Mouse (Mus musculus): ENCODE measurements around the gene Nr5a2. TPM values are rescaled to one million over a fixed set of nuclear protein-coding genes. Genes with fewer than 3 reads are reported as not detected.

The Nr5a2 gene
- polyA plus RNA-seq, 1 experiment from 2014 or later, result 0.48 TPM

DNA sequence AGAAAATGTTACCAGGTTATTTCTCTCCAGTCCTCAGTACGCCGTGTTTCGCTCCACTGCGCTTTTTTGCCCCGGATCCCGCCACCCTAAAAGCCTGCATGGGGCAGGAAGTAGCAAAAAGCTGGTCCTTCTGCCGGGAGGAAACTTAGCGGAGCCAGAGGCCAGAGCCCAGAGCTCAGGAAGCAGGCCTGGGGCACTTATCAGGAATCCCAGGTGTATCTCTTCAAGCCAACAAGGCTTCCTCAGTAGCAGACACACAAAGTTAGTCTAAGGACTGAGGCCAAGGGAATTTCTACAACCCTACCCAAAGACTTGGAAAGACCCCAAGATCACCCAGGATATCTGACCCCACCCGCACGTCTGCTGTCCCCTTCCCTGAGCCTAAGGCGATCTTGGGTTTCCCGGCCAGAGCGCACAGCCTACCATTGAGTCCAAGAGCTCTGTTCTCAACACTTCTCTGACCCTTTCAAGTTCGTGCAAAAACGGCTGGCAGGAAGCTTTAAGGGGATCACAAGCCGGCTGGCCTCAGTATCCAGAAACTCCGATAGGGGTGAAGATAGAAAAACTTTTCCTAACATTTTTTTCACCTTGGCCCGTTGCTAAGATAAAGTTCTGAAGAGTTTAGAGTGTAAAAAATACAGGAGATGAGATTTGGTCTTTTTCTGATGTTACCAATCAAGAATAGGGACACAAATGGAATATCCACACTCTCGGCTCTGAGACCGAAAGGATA, 12.7 kb downstream of the Nr5a2 start:
- peak overlapping the region; percentile 88 for H3K4me2 ChIP-seq
- no peak for ATAC-seq
- no peak overlapping the region for H3K9ac ChIP-seq
- no peaks in the 10 kb centered on the region for H3K36me3 ChIP-seq (ENCODE audit: poor library complexity, severe bottlenecking)
- peak overlapping the region; percentile 47; the same call in 1 of the 2 replicates for H3K4me3 ChIP-seq
- H3K27ac ChIP-seq, result no peak overlapping the region
- 2% methylated on average over 20 of the region's 20 CpGs for WGBS
- peaks cover 38% of the 10 kb centered on the region for H3K4me1 ChIP-seq
- peaks cover 94% of the 10 kb centered on the region for H3K27me3 ChIP-seq
- peaks cover 5% of the 10 kb centered on the region; the same call in 1 of the 2 replicates for H3K9me3 ChIP-seq (replicated peaks)

DNA sequence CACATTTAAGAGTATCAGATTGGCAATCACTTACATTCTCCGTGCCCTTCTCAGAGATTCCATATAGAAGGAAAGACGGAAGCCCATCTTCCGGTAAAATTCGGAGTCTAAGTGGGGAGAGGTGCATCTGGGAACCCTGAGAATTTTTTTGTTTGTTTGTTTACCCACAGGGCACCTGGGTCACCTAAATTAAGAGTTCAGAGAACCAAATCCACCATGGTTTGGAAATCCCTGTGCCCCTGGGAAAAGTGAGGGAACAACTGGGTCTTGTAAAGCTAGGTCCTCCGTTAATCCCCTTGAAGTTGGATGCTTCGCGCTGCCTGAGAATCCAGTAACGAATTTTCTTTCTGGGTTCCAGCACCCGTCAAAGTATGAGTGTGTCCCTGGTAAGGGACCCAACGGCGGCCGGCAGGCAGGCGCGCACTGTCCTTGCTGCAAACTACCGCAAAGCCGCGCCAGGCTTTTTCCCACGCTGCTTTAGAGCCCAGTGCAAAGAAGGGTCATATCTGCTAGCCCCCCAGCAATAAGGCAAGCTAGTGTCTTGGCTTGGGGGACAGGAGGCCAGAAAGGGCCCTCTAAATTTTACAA, 13.3 kb downstream of the Nr5a2 start:
- Histone ChIP-seq H3K4me3 (0 out of 2 replicates have a peak overlapping the region, but pooled peaks have one; percentile 4), H3K9ac (no peak overlapping the region), H3K27ac (no peak overlapping the region), H3K4me1 (peaks cover 32% of the 10 kb centered on the region), H3K36me3 (ENCODE audit: poor library complexity, severe bottlenecking) (no peaks in the 10 kb centered on the region), H3K9me3 (replicated peaks) (peaks cover 5% of the 10 kb centered on the region; the same call in 1 of the 2 replicates), H3K27me3 (peaks cover 92% of the 10 kb centered on the region), H3K4me2 (peak overlapping the region; percentile 21; the same call in 1 of the 2 replicates)
- ATAC-seq, result no peak
- under 1% methylated on average over 18 of the region's 18 CpGs for WGBS

DNA sequence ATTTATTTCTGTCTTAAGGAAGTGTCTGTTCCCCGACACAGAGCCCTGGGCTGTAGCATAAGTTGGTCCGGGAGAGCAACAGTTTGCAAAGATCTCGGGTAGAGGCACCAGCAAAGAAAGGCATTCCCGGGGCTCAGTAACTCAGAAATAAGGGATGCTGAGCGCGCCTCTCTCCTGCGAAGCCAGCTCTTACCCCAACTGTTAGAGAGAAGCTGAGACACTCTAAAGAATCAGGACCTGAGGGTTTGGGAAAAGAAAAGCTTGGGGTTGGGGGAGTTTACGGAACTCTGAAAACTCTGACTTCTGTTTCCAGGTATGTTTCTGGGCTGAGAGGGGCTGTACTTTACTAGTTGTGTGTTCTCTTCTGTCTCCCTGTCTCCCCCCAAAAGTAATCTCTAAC, 13.8 kb downstream of the Nr5a2 start:
- Histone ChIP-seq H3K27me3 (peaks cover 90% of the 10 kb centered on the region), H3K9ac (no peak overlapping the region), H3K4me3 (no peak overlapping the region), H3K36me3 (ENCODE audit: poor library complexity, severe bottlenecking) (no peaks in the 10 kb centered on the region), H3K4me1 (peaks cover 32% of the 10 kb centered on the region), H3K4me2 (no peak overlapping the region), H3K9me3 (replicated peaks) (peaks cover 2% of the 10 kb centered on the region; the same call in 1 of the 2 replicates), H3K27ac (no peak overlapping the region)
- 2% methylated on average over 8 of the region's 8 CpGs for WGBS
- no peak for ATAC-seq

DNA sequence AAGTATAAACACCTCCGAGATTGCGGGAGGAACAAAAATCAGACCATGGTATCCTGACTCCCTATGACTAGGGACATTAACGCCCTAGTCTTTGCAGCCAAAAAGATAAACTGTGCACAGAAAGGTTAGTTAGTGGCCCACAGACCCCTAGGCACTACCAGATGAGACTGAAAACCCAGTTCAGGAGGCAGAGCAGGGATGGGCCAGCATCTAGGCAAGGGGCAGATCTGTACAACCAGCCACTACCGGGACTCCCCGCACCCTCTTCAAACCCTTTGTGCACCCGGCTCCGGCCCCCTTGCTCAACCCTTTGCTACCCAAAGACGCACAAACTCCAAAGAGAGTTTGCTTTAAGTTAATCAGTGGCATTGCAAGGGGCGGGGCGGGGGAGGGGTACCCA, 14.4 kb downstream of the Nr5a2 start:
- WGBS, result 1% methylated on average over 10 of the region's 10 CpGs
- no peaks in the 10 kb centered on the region for H3K9me3 ChIP-seq (replicated peaks)
- no peak overlapping the region for H3K27ac ChIP-seq
- no peaks in the 10 kb centered on the region for H3K36me3 ChIP-seq (ENCODE audit: poor library complexity, severe bottlenecking)
- no peak overlapping the region for H3K4me2 ChIP-seq
- H3K9ac ChIP-seq, result no peak overlapping the region
- peaks cover 32% of the 10 kb centered on the region for H3K4me1 ChIP-seq
- ATAC-seq, result no peak
- H3K4me3 ChIP-seq, result peak overlapping the region; percentile 6; the same call in 1 of the 2 replicates
- peaks cover 86% of the 10 kb centered on the region for H3K27me3 ChIP-seq

DNA sequence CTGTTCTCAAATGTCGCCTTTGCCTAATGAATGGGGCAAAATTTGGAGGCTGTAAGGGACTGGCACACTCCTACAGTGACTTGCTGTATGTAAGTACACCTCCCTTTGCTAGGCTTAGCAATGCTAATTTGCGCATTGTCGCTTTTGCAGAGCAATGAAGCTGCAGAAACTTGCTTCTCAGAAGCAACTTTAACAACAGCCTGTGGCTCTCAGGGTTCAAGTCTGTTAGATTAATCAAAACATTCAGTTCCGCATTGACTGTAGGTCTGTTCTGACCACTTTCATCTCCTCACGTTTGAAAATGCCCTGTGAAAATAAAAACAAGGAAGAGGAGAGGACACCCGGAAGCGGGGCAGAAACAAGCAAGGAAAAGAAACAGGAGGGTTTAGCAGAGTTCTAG, 14.8 kb downstream of the Nr5a2 start:
- under 1% methylated on average over 7 of the region's 7 CpGs for whole genome bisulfite sequencing
- no peak overlapping the region for H3K27ac ChIP-seq
- H3K4me2 ChIP-seq, result no peak overlapping the region
- peaks cover 32% of the 10 kb centered on the region for H3K4me1 ChIP-seq
- H3K27me3 ChIP-seq, result peaks cover 85% of the 10 kb centered on the region
- no peaks in the 10 kb centered on the region for H3K36me3 ChIP-seq (ENCODE audit: poor library complexity, severe bottlenecking)
- no peak overlapping the region for H3K4me3 ChIP-seq
- H3K9ac ChIP-seq, result no peak overlapping the region
- no peak for ATAC-seq
- no peaks in the 10 kb centered on the region for H3K9me3 ChIP-seq (replicated peaks)

DNA sequence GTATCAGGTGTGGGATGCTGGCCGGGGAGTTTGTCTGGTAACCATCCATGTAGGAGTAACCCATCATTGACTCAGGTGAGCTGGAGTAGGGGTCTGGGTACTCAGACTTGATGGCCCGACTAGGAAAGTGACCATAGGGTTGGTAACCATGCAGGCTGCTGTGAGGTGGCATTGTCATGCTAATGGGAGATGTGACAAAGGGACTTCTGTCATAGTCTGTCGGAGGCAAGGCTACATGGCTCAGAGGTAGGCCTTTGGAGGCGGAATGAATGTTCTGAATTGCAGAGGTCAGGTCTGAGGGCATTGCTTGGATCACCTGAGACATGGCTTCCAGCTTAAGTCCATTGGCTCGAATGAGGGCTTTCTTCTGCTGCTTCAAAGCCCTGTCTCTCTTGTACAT, 19.6 kb downstream of the Nr5a2 start:
- Histone ChIP-seq H3K9ac (no peak overlapping the region), H3K36me3 (ENCODE audit: poor library complexity, severe bottlenecking) (no peaks in the 10 kb centered on the region), H3K27me3 (peaks cover 43% of the 10 kb centered on the region), H3K9me3 (replicated peaks) (no peaks in the 10 kb centered on the region), H3K4me1 (no peaks in the 10 kb centered on the region), H3K27ac (no peak overlapping the region), H3K4me2 (no peak overlapping the region), H3K4me3 (no peak overlapping the region)
- WGBS, result 57% methylated on average over 5 of the region's 5 CpGs
- no peak for ATAC-seq

DNA sequence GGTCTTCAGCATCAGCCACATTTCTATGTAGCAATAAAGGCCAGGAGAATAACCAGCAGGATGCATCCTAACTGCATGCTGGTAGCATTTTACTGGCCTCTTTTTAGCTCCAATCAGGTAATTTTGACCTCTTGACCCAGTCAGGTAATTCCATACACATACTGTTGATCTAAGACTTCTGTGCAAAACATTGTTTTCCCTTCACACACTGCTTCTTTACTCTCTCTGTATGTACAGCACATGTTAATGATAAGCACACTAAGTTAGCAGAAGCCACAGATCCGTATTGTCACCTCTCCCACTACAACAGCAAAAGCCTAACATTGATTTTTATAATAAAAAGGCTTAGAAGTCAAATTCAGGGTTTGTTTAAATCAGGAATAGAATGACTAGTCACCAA, 21.0 kb downstream of the Nr5a2 start:
- Histone ChIP-seq H3K9me3 (replicated peaks) (no peaks in the 10 kb centered on the region), H3K4me1 (no peaks in the 10 kb centered on the region), H3K9ac (no peak overlapping the region), H3K36me3 (ENCODE audit: poor library complexity, severe bottlenecking) (no peaks in the 10 kb centered on the region), H3K4me2 (no peak overlapping the region), H3K27ac (no peak overlapping the region), H3K4me3 (no peak overlapping the region), H3K27me3 (peaks cover 32% of the 10 kb centered on the region)
- 61% methylated on average over 1 of the region's 1 CpGs for WGBS
- ATAC-seq, result no peak

DNA sequence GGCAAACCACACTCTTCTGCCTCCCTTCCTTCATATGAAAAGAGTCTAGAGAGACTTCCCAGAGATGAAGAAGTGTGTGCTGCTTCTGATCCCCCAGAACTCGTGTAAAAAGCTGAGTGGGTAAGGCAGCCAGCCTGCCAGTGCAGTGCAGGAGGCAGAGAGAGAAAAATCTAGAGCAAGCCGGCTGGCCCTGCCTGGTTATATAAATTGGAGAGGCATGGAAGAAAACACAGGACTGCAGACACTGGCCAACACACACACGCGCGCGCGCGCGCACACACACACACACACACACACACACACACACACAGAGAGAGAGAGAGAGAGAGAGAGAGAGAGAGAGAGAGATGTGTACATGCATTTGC, 24.3 kb downstream of the Nr5a2 start:
- Histone ChIP-seq H3K4me2 (no peak overlapping the region), H3K27ac (no peak overlapping the region), H3K27me3 (peaks cover 22% of the 10 kb centered on the region), H3K9ac (no peak overlapping the region), H3K4me3 (no peak overlapping the region), H3K36me3 (ENCODE audit: poor library complexity, severe bottlenecking) (no peaks in the 10 kb centered on the region), H3K9me3 (replicated peaks) (no peaks in the 10 kb centered on the region), H3K4me1 (no peaks in the 10 kb centered on the region)
- no peak for ATAC-seq
- WGBS, result 90% methylated on average over 9 of the region's 9 CpGs

DNA sequence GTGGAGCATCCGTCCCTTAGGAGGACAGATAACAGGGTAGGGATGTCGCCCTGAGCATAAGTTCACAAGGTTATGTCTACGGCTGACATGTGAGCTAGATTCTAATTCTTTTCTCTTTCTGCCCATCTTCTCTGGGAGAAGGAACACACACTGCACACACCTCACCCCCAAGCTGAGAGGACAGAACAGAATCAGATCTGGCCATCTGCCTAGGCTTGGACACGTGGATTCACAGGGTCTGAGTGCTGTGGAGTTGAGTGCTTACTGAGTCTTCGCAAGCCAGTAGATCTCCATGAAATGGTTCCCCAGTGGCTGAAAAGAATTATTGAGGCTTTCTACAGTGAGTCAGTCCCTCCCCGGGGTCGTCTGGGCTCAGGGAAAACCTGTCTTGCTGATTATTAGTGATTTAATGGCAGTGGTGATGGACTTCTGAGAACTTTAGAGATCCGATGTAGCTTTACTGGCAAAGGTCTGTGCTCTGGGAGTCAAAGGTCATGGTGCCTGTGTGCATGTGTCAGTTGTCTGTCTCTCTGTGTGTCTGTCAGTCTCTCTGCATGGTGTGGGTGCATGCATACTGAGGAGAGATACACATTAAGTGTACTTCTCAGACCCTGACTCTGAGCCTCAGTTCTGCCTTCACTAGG, 24.8 kb downstream of the Nr5a2 start:
- Histone ChIP-seq H3K9me3 (replicated peaks) (no peaks in the 10 kb centered on the region), H3K4me1 (no peaks in the 10 kb centered on the region), H3K9ac (no peak overlapping the region), H3K4me2 (no peak overlapping the region), H3K4me3 (no peak overlapping the region), H3K27ac (no peak overlapping the region), H3K27me3 (peaks cover 18% of the 10 kb centered on the region), H3K36me3 (ENCODE audit: poor library complexity, severe bottlenecking) (no peaks in the 10 kb centered on the region)
- WGBS, result 78% methylated on average over 8 of the region's 8 CpGs
- ATAC-seq, result no peak

DNA sequence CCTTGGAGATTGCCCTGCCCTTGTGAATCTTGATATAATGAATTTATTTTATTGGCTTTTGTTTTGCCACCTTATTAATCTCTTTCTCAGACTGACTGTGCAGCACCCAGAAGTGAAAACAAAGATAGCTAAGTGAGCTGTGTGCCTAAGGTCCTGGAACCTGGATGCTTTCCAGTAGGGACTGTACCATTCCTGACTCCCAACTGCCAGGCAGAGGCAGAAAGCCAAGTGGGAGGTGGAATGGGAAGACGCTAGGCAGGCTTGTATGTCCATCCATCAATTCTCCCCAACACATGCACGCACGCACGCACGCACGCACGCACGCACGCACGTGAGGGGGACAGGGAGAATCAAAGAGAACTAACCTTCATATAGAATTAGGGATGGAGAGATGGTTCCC, 26.2 kb downstream of the Nr5a2 start:
- no peak overlapping the region for H3K27ac ChIP-seq
- no peaks in the 10 kb centered on the region for H3K4me1 ChIP-seq
- no peak for ATAC-seq
- WGBS, result 93% methylated on average over 10 of the region's 10 CpGs
- no peak overlapping the region for H3K9ac ChIP-seq
- H3K4me3 ChIP-seq, result no peak overlapping the region
- peaks cover 28% of the 10 kb centered on the region for H3K27me3 ChIP-seq
- H3K36me3 ChIP-seq (ENCODE audit: poor library complexity, severe bottlenecking), result no peaks in the 10 kb centered on the region
- H3K4me2 ChIP-seq, result no peak overlapping the region
- H3K9me3 ChIP-seq (replicated peaks), result no peaks in the 10 kb centered on the region

DNA sequence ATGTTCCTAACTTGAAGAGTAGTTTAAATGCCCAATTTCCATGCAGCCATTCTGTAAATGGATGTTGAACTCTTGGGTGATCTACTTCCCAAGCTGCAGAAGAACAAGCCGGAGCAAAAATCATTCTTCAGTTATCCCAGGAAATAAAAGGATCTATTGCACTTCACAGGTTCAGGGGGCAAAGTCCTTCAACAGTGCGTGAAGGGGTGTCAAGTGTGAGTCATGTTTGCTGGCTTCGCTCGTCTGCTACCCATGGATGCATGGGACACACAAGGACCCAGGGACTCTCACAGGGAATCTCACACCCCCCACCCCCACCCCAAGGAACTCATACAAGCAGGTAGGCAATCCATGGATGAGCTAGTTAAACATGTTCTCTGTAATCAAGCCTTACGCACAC, 29.2 kb downstream of the Nr5a2 start:
- Histone ChIP-seq H3K4me3 (no peak overlapping the region), H3K4me2 (no peak overlapping the region), H3K27ac (no peak overlapping the region), H3K9ac (no peak overlapping the region), H3K36me3 (ENCODE audit: poor library complexity, severe bottlenecking) (no peaks in the 10 kb centered on the region), H3K27me3 (peaks cover 34% of the 10 kb centered on the region), H3K9me3 (replicated peaks) (no peaks in the 10 kb centered on the region), H3K4me1 (peaks cover 3% of the 10 kb centered on the region; the same call in 1 of the 2 replicates)
- WGBS, result 98% methylated on average over 5 of the region's 5 CpGs
- ATAC-seq, result no peak

DNA sequence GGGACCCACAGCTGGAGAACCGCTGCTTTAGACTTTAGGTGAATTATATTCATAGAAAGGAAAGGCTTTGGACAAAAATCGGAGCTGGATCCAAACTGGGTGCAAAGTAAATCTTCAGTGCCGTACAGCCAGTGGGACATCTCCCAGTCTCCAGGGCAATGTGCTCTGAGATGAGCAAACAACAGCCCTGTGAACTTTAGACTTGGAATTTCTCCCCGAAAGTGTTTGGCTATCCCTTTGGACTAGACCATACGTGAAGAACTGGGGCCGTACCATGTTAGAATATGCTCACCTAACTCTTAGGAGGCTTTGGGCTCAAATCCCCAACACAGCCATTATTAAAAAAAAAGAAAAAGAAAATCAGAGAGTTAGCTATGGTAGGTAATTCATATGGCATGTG, 30.5 kb downstream of the Nr5a2 start:
- H3K4me2 ChIP-seq, result no peak overlapping the region
- H3K36me3 ChIP-seq (ENCODE audit: poor library complexity, severe bottlenecking), result no peaks in the 10 kb centered on the region
- H3K27me3 ChIP-seq, result peaks cover 30% of the 10 kb centered on the region
- no peak overlapping the region for H3K9ac ChIP-seq
- no peak for ATAC-seq
- H3K27ac ChIP-seq, result no peak overlapping the region
- H3K9me3 ChIP-seq (replicated peaks), result no peaks in the 10 kb centered on the region
- H3K4me1 ChIP-seq, result peaks cover 3% of the 10 kb centered on the region; the same call in 1 of the 2 replicates
- WGBS, result 94% methylated on average over 6 of the region's 6 CpGs
- no peak overlapping the region for H3K4me3 ChIP-seq
